Mouse (Mus musculus) CD8-positive naive resting alpha-beta T cell, adult 2 months (primary cell): ENCODE data around the gene Selenbp2.
"Not testable (repeated sequence)": the region's sequence is repeated elsewhere in the genome, so short reads cannot be mapped to it uniquely, and the experiment has no call there.

Experiments
- DNase-seq, 2 experiments: peaks; one replicate each; pipeline ENCODE4 v3.0.0; 2022; ENCODE audit warnings: low read depth in 2 of 2, low spot score in 2 of 2

Selenbp2 gene

GRCm38 (mm10) chr3:94693329-94693825 lies at the start of gene Selenbp2:
Gene Selenbp2, plus strand, starts transcription at chr3:94693556.
- DNase-seq = no peak

GRCm38 (mm10) chr3:94648755-94649590 lies 44.4 kb upstream of the Selenbp2 start:
- DNase-seq = no peak

GRCm38 (mm10) chr3:94650409-94650808 lies 42.9 kb upstream of the Selenbp2 start:
- no peak for DNase-seq

- not testable (repeated sequence) for DNase-seq
These were observed 39.4 kb upstream of the Selenbp2 start for GRCm38 (mm10) chr3:94653967-94654366.

- DNase-seq = not testable (repeated sequence)
These were observed 35.3 kb upstream of the Selenbp2 start for GRCm38 (mm10) chr3:94657852-94658739.

- peak; percentile 74 to 83 for DNase-seq
These were observed 34.6 kb upstream of the Selenbp2 start, which contains the start of gene Tuft1 for GRCm38 (mm10) chr3:94658740-94659095. Gene Tuft1, minus strand, starts transcription at chr3:94658872.

- not testable (repeated sequence) for DNase-seq
These were observed 34.1 kb upstream of the Selenbp2 start for GRCm38 (mm10) chr3:94659142-94659748.

- DNase-seq = not testable (repeated sequence)
These were observed 32.5 kb upstream of the Selenbp2 start for GRCm38 (mm10) chr3:94660841-94661240.

GRCm38 (mm10) chr3:94665060-94665802 lies 28.1 kb upstream of the Selenbp2 start:
- DNase-seq = not testable (repeated sequence)

GRCm38 (mm10) chr3:94665896-94666295 lies 27.5 kb upstream of the Selenbp2 start:
- not testable (repeated sequence) for DNase-seq

- not testable (repeated sequence) for DNase-seq
These were observed 18.3 kb upstream of the Selenbp2 start for GRCm38 (mm10) chr3:94675101-94675500.

- DNase-seq = no peak
These were observed 14.0 kb upstream of the Selenbp2 start for GRCm38 (mm10) chr3:94679351-94679841.

- DNase-seq = not testable (repeated sequence)
These were observed 13.3 kb upstream of the Selenbp2 start for GRCm38 (mm10) chr3:94680032-94680431.

GRCm38 (mm10) chr3:94680783-94681182 lies 12.6 kb upstream of the Selenbp2 start:
- DNase-seq = no peak

GRCm38 (mm10) chr3:94683646-94684045 lies 9.7 kb upstream of the Selenbp2 start:
- DNase-seq = no peak

- DNase-seq = not testable (repeated sequence)
These were observed 7.2 kb upstream of the Selenbp2 start for GRCm38 (mm10) chr3:94685989-94686772.

GRCm38 (mm10) chr3:94688698-94689097 lies 4.7 kb upstream of the Selenbp2 start:
- not testable (repeated sequence) for DNase-seq

GRCm38 (mm10) chr3:94689195-94689594 lies 4.2 kb upstream of the Selenbp2 start:
- DNase-seq = not testable (repeated sequence)

GRCm38 (mm10) chr3:94690162-94690561 lies 3.2 kb upstream of the Selenbp2 start:
- DNase-seq = not testable (repeated sequence)
